In the genomic region with DNA sequence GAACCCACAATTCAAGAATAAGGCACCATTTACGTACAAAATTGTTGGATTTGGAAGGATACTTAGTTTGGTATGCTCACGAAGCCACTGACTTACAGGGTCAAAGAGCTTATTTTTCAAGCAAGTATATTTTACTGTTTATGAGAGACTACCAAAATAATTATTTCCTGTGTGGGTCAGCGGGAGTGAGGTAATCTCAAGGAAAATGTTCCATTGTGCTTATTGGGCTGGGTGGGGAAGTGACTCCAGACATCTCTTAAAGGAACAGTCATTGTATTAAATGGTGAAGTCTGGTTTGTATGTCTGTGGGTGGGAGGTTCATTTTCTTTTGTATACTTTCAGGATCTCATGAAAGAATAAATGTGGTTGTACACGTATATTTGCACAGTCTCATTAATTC, we compare ENCODE assay signal across 13 mouse cellular contexts. TPM values are rescaled to one million over a fixed set of nuclear protein-coding genes. Genes with fewer than 3 reads are reported as not detected.
DNase-seq lines count a peak whose midpoint lies in the region; TF ChIP-seq lines count a peak whose summit lies in the region.
"Had no signal": no experiment of that assay in that cellular context is flagged by ENCODE, and none has a peak within 500 bp of the region (broad histone marks: within the 10 kb centered on the region; RNA-seq: fewer than 3 reads in every experiment).

No protein-coding gene starts in this region.

- H3K4me3 ChIP-seq in gastrocnemius, adult 2 months: no peak overlapping the region
- no peak overlapping the region for H3K4me3 ChIP-seq in layer of hippocampus, adult 2 months
- H3K4me3 ChIP-seq: forebrain, embryonic 10.5 days; lung, embryonic 15.5 days; midbrain, embryonic 13.5 days had no signal

- peak overlapping the region; percentile 90 for H3K27ac ChIP-seq in gastrocnemius, adult 2 months
- H3K27ac ChIP-seq in layer of hippocampus, adult 2 months: peak overlapping the region; percentile 19; the same call in 1 of the 2 replicates
- H3K27ac ChIP-seq: forebrain, embryonic 10.5 days; lung, embryonic 15.5 days; midbrain, embryonic 13.5 days had no signal

- intact Hi-C loops in gastrocnemius, adult 2 months (cut with DNase I): loop anchor here (10.0 kb wide), 2 partner anchors 146 to 154 kb away; partner anchors contain the start of gene Raph1

- no peak for DNase-seq in gastrocnemius, adult 2 months
- DNase-seq in gastrocnemius, adult 8-10 months (ENCODE audit: low spot score in 2 of 2): no peak
- no peak for DNase-seq in layer of hippocampus, adult 2 months (ENCODE audit: low spot score in 2 of 2)
- DNase-seq in layer of hippocampus, postnatal 14 days (ENCODE audit: low spot score in 2 of 2): no peak
- DNase-seq in kidney, postnatal 10 days: peak; percentile 29
- DNase-seq in lung, postnatal 36 days: peak; percentile 72
- DNase-seq in ovary, postnatal 10 days (ENCODE audit: low spot score): no peak
- no peak for DNase-seq in gastrocnemius, adult 18-20 months (ENCODE audit: low spot score)
- DNase-seq: cerebellum, postnatal 10 days; layer of hippocampus, postnatal 36 days had no signal

- no peak for TF ChIP-seq CTCF in gastrocnemius, adult 2 months (IDR thresholded peaks at IDR 0.05)
- no peak for TF ChIP-seq CTCF in layer of hippocampus, adult 2 months (conservative IDR thresholded peaks at IDR 0.05)

RNA-seq across cellular contexts. Expression of gene Cd28, which starts 2.0 kb away (rescaled TPM):
- 1 to 10 TPM; 2.8 to 4.8 TPM for total RNA-seq in gastrocnemius, adult 2 months (2021)
- 1 to 10 TPM; 2.4 to 4.7 (median 4.1) TPM for total RNA-seq in gastrocnemius, adult 8-10 months (2022)
- total RNA-seq in layer of hippocampus, adult 2 months (2021): under 1 TPM; 0.15 to 0.17 TPM
- under 1 TPM; 0.12 to 0.14 TPM for total RNA-seq in layer of hippocampus, postnatal 14 days (2021)
- total RNA-seq in gastrocnemius, adult 18-20 months (2021): 1 to 10 TPM; 2.2 to 2.9 TPM

Comparison
In these comparisons a context has a peak if more than half of its experiments do, and no peak if none do; other contexts are left out.
1. DNase-seq: peak in kidney, postnatal 10 days (single experiment) and lung, postnatal 36 days (single experiment); none in gastrocnemius, adult 2 months (single experiment), gastrocnemius, adult 8-10 months (0 of 2), layer of hippocampus, adult 2 months (0 of 2), layer of hippocampus, postnatal 14 days (0 of 2), ovary, postnatal 10 days (single experiment) and gastrocnemius, adult 18-20 months (single experiment).